Mouse (Mus musculus) lung, adult 18-20 months (tissue): ENCODE data around the gene Trp53rka.

Experiments
- DNase-seq, 2 experiments: peaks; one replicate each; pipeline ENCODE4 v3.0.0; 2022; ENCODE audit warnings: mixed read lengths in 2 of 2

Trp53rka gene

GRCm38 (mm10) chr2:165484152-165484551 is 9.0 kb downstream of the Trp53rka start:
- DNase-seq: no peak

- no peak for DNase-seq
Observed at GRCm38 (mm10) chr2:165482003-165482402, 11.1 kb downstream of the Trp53rka start.

- DNase-seq: no peak
Observed at GRCm38 (mm10) chr2:165475850-165476249, 17.3 kb downstream of the Trp53rka start.

- no peak for DNase-seq
Observed at GRCm38 (mm10) chr2:165475412-165475811, 17.7 kb downstream of the Trp53rka start.

GRCm38 (mm10) chr2:165473003-165473402 is 20.1 kb downstream of the Trp53rka start, which contains the start of gene Slc13a3:
TSS of gene Slc13a3 (minus strand) at chr2:165473230.
- peak in 1 of 2 experiments; percentile 25 for DNase-seq

GRCm38 (mm10) chr2:165471943-165472342 is 21.2 kb downstream of the Trp53rka start:
- no peak for DNase-seq

- DNase-seq: peak in 1 of 2 experiments; percentile 18
Observed at GRCm38 (mm10) chr2:165470167-165470566, 23.0 kb downstream of the Trp53rka start.

- DNase-seq: peak; percentile 50 to 61
Observed at GRCm38 (mm10) chr2:165467824-165468452, 25.2 kb downstream of the Trp53rka start.

- no peak for DNase-seq
Observed at GRCm38 (mm10) chr2:165459663-165460062, 33.5 kb downstream of the Trp53rka start.

GRCm38 (mm10) chr2:165458189-165458588 is 34.9 kb downstream of the Trp53rka start:
- DNase-seq: no peak

- no peak for DNase-seq
Observed at GRCm38 (mm10) chr2:165456710-165457109, 36.4 kb downstream of the Trp53rka start.

- DNase-seq: no peak
Observed at GRCm38 (mm10) chr2:165452730-165453693, 40.1 kb downstream of the Trp53rka start.

GRCm38 (mm10) chr2:165448475-165448874 is 44.6 kb downstream of the Trp53rka start:
- no peak for DNase-seq

GRCm38 (mm10) chr2:165444861-165445260 is 48.3 kb downstream of the Trp53rka start:
- DNase-seq: no peak

- DNase-seq: no peak
Observed at GRCm38 (mm10) chr2:165442981-165443380, 50.1 kb downstream of the Trp53rka start.

GRCm38 (mm10) chr2:165441613-165442012 is 51.5 kb downstream of the Trp53rka start:
- DNase-seq: no peak
